8 mouse cellular contexts compared by ENCODE assay signal in the genomic region with DNA sequence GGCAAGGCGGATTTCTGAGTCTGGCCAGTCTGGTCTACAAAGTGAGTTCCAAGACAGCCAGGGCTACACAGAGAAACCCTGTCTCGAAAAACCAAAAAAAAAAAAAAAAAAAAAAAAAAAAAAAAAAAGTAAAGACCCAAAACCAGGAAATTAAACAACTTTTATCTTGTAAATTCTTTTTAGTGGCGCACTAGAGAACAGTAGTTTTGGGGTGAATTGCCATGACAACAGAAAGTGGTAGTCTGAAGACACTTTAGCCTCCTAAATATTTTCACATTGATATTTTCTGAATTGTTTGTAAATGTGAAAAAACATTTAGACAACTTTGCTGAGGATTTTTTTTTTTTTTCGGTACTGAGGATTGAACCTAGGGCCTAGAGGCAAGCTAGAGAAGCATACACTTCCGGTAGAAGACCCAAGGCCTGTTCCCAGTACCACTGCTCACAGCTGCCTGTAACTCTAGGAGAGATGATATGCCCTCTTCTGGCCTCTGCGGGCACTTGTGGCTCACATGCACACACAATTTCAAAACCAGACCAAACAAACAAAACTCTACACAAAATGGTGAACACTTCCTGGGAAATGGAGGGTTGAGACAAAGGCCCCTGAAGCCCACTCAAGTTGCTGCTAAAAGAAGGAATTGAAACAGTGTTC. TPM values are rescaled to one million over a fixed set of nuclear protein-coding genes. Genes with fewer than 3 reads are reported as not detected.
DNase-seq lines count a peak whose midpoint lies in the region; ATAC-seq and TF ChIP-seq lines count a peak whose summit lies in the region.

No protein-coding gene starts in this region.

- H3K27ac ChIP-seq in left cerebral cortex, adult 2 months = peak overlapping the region; percentile 88; the same call in 1 of the 2 replicates
- H3K27ac ChIP-seq in bone marrow, adult 2 months (ENCODE audit: control insufficient read depth, insufficient read depth, low read depth, low read length, poor library complexity) = peak overlapping the region; percentile 78
- H3K27ac ChIP-seq in hindbrain, embryonic 14.5 days = peak overlapping the region; percentile 78
- peak overlapping the region; percentile 82; the same call in 1 of the 2 replicates for H3K27ac ChIP-seq in midbrain, embryonic 16.5 days (ENCODE audit: low read length)

- H3K36me3 ChIP-seq in hindbrain, embryonic 14.5 days (replicated peaks; ENCODE audit: control insufficient read depth, insufficient read depth) = peaks cover 3% of the 10 kb centered on the region; the same call in 1 of the 2 replicates
- no peaks in the 10 kb centered on the region for H3K36me3 ChIP-seq in midbrain, embryonic 16.5 days (ENCODE audit: control insufficient read depth, insufficient read depth, low read length)

- H3K4me2 ChIP-seq in hindbrain, embryonic 14.5 days (replicated peaks) = peak overlapping the region; percentile 73
- H3K4me2 ChIP-seq in midbrain, embryonic 16.5 days (ENCODE audit: low read length) = peak overlapping the region; percentile 73

- peak overlapping the region; percentile 46; the same call in 1 of the 2 replicates for H3K9ac ChIP-seq in hindbrain, embryonic 14.5 days
- no peak overlapping the region for H3K9ac ChIP-seq in midbrain, embryonic 16.5 days (ENCODE audit: low read depth, low read length)

- H3K4me1 ChIP-seq in bone marrow, adult 2 months (ENCODE audit: control insufficient read depth, insufficient read depth, low read length) = peaks cover 2% of the 10 kb centered on the region
- H3K4me1 ChIP-seq in hindbrain, embryonic 14.5 days (replicated peaks; ENCODE audit: control insufficient read depth, insufficient read depth, low read length) = peaks cover 12% of the 10 kb centered on the region; the same call in 1 of the 2 replicates
- H3K4me1 ChIP-seq in midbrain, embryonic 16.5 days (ENCODE audit: control insufficient read depth, insufficient read depth, low read length) = peaks cover 12% of the 10 kb centered on the region

- TF ChIP-seq POLR2A in bone marrow, adult 2 months (IDR thresholded peaks at IDR 0.05; ENCODE audit: borderline replicate concordance, control insufficient read depth, low read depth, low read length) = no peak

- ATAC-seq in hindbrain, embryonic 14.5 days (ENCODE audit: low FRiP score) = no peak
- no peak for ATAC-seq in midbrain, embryonic 16.5 days

- H3K4me3 ChIP-seq in left cerebral cortex, adult 2 months = peak overlapping the region; percentile 42; the same call in 1 of the 2 replicates
- H3K4me3 ChIP-seq in bone marrow, adult 2 months (replicated peaks; ENCODE audit: control insufficient read depth, low read depth, low read length) = no peak overlapping the region
- H3K4me3 ChIP-seq in hindbrain, embryonic 14.5 days (replicated peaks; ENCODE audit: low read length) = peak overlapping the region; percentile 36
- H3K4me3 ChIP-seq in midbrain, embryonic 16.5 days (ENCODE audit: low read depth, low read length) = peak overlapping the region; percentile 44

- no peak; the same call in 1 of the 2 replicates for TF ChIP-seq CTCF in left cerebral cortex, adult 2 months (IDR thresholded peaks at IDR 0.05)
- no peak for TF ChIP-seq CTCF in bone marrow, adult 2 months (IDR thresholded peaks at IDR 0.05; ENCODE audit: control insufficient read depth, insufficient read depth, low read length)

- 78% methylated on average over 6 of the region's 6 CpGs for WGBS in bone marrow, adult 2 months
- 87% methylated on average over 6 of the region's 6 CpGs for WGBS in hindbrain, embryonic 14.5 days
- 83% methylated on average over 6 of the region's 6 CpGs for WGBS in midbrain, embryonic 16.5 days

- intact Hi-C loops in left cerebral cortex, adult 2 months (cut with DNase I) = no loop called here

- no peaks in the 10 kb centered on the region for H3K27me3 ChIP-seq in hindbrain, embryonic 14.5 days (ENCODE audit: control insufficient read depth, insufficient read depth, low read length)
- no peaks in the 10 kb centered on the region for H3K27me3 ChIP-seq in midbrain, embryonic 16.5 days (ENCODE audit: control insufficient read depth, insufficient read depth, low read depth, low read length)

- H3K9me3 ChIP-seq in hindbrain, embryonic 14.5 days (ENCODE audit: control insufficient read depth, low read length) = no peaks in the 10 kb centered on the region
- H3K9me3 ChIP-seq in midbrain, embryonic 16.5 days (replicated peaks; ENCODE audit: control insufficient read depth, low read length, poor library complexity, severe bottlenecking) = no peaks in the 10 kb centered on the region

- DNase-seq in left cerebral cortex, adult 2 months (ENCODE audit: extremely low spot score in 1 of 2, low spot score in 2 of 2) = no peak
- no peak for DNase-seq in left cerebral cortex, adult 18-20 months (ENCODE audit: low spot score in 2 of 2)
- no peak for DNase-seq in hindbrain, embryonic 14.5 days (ENCODE audit: low spot score)
- no peak for DNase-seq in left cerebral cortex, adult 8-10 months (ENCODE audit: low spot score in 2 of 2)
- no peak for DNase-seq in adrenal gland, postnatal 36 days
- no peak for DNase-seq in cerebellum, postnatal 14 days

RNA-seq across cellular contexts. Expression of a gene that starts 1.1 kb away (rescaled TPM):
- total RNA-seq in left cerebral cortex, adult 2 months (2021) = 100 to 1,000 TPM; 123 to 132 TPM
- total RNA-seq in left cerebral cortex, adult 18-20 months (2021) = 100 to 1,000 TPM; 131 to 136 TPM
- 26.4 and 35.4 TPM in 2 replicates for polyA plus RNA-seq in bone marrow, adult 2 months (2011; ENCODE audit: insufficient read depth, insufficient read length, low replicate concordance, missing spikeins)
- polyA plus RNA-seq in hindbrain, embryonic 14.5 days (2014; fragmentation: Nextera tagmentation; extraction: Ambion mirVana) = 95.6 and 109 TPM in 2 replicates
- 119 and 128 TPM in 2 replicates for polyA plus RNA-seq in midbrain, embryonic 16.5 days (2015; fragmentation: Nextera tagmentation; extraction: Ambion mirVana)
- total RNA-seq in left cerebral cortex, adult 8-10 months (2022) = 100 to 1,000 TPM; 131 to 143 (median 135) TPM
- 100 to 1,000 TPM; 111 to 125 TPM for total RNA-seq in adrenal gland, postnatal 36 days (2021)

RNA-seq across cellular contexts. Expression of a gene that starts 6.8 kb away (rescaled TPM):
- total RNA-seq in left cerebral cortex, adult 2 months (2021) = under 1 TPM; 0.36 to 0.75 TPM
- under 1 TPM; 0.54 to 0.88 TPM for total RNA-seq in left cerebral cortex, adult 18-20 months (2021)
- polyA plus RNA-seq in bone marrow, adult 2 months (2011; ENCODE audit: insufficient read depth, insufficient read length, low replicate concordance, missing spikeins) = 1.4 TPM in 1 of 2 replicates, not detected in the other
- polyA plus RNA-seq in hindbrain, embryonic 14.5 days (2014; fragmentation: Nextera tagmentation; extraction: Ambion mirVana) = 0.79 and 0.85 TPM in 2 replicates
- 0.37 and 0.77 TPM in 2 replicates for polyA plus RNA-seq in midbrain, embryonic 16.5 days (2015; fragmentation: Nextera tagmentation; extraction: Ambion mirVana)
- under 1 TPM; 0.40 to 0.98 (median 0.59) TPM for total RNA-seq in left cerebral cortex, adult 8-10 months (2022)
- 1 to 10 TPM in 1 of 2 experiments, under 1 TPM in 1; 0.82 to 1.4 TPM for total RNA-seq in adrenal gland, postnatal 36 days (2021)

RNA-seq across cellular contexts. Expression of a gene that starts 7.6 kb away (rescaled TPM):
- 1 to 10 TPM; 2.2 to 2.6 TPM for total RNA-seq in left cerebral cortex, adult 2 months (2021)
- 1 to 10 TPM; 1.4 to 2.6 TPM for total RNA-seq in left cerebral cortex, adult 18-20 months (2021)
- 60.6 and 62.9 TPM in 2 replicates for polyA plus RNA-seq in bone marrow, adult 2 months (2011; ENCODE audit: insufficient read depth, insufficient read length, low replicate concordance, missing spikeins)
- polyA plus RNA-seq in hindbrain, embryonic 14.5 days (2014; fragmentation: Nextera tagmentation; extraction: Ambion mirVana) = 17.1 and 21.0 TPM in 2 replicates
- 14.6 and 15.0 TPM in 2 replicates for polyA plus RNA-seq in midbrain, embryonic 16.5 days (2015; fragmentation: Nextera tagmentation; extraction: Ambion mirVana)
- 1 to 10 TPM; 2.5 to 5.9 (median 3.8) TPM for total RNA-seq in left cerebral cortex, adult 8-10 months (2022)
- 10 to 100 TPM; 17.4 to 19.7 TPM for total RNA-seq in adrenal gland, postnatal 36 days (2021)

RNA-seq across cellular contexts. Expression of a gene that starts 23.3 kb away (rescaled TPM):
- total RNA-seq in left cerebral cortex, adult 2 months (2021) = 10 to 100 TPM; 11.3 to 12.3 TPM
- total RNA-seq in left cerebral cortex, adult 18-20 months (2021) = 10 to 100 TPM; 12.2 to 12.4 TPM
- 10.8 and 11.6 TPM in 2 replicates for polyA plus RNA-seq in bone marrow, adult 2 months (2011; ENCODE audit: insufficient read depth, insufficient read length, low replicate concordance, missing spikeins)
- polyA plus RNA-seq in hindbrain, embryonic 14.5 days (2014; fragmentation: Nextera tagmentation; extraction: Ambion mirVana) = 11.5 and 12.7 TPM in 2 replicates
- 13.4 and 13.7 TPM in 2 replicates for polyA plus RNA-seq in midbrain, embryonic 16.5 days (2015; fragmentation: Nextera tagmentation; extraction: Ambion mirVana)
- total RNA-seq in left cerebral cortex, adult 8-10 months (2022) = 10 to 100 TPM; 12.7 to 14.6 (median 14.0) TPM
- 10 to 100 TPM; 24.1 to 24.3 TPM for total RNA-seq in adrenal gland, postnatal 36 days (2021)

RNA-seq across cellular contexts. Expression of a gene that starts 47.5 kb away (rescaled TPM):
- 1 to 10 TPM; 7.4 to 7.9 TPM for total RNA-seq in left cerebral cortex, adult 2 months (2021)
- total RNA-seq in left cerebral cortex, adult 18-20 months (2021) = 1 to 10 TPM; 8.2 to 8.5 TPM
- 19.2 and 41.7 TPM in 2 replicates for polyA plus RNA-seq in bone marrow, adult 2 months (2011; ENCODE audit: insufficient read depth, insufficient read length, low replicate concordance, missing spikeins)
- 6.9 and 7.7 TPM in 2 replicates for polyA plus RNA-seq in hindbrain, embryonic 14.5 days (2014; fragmentation: Nextera tagmentation; extraction: Ambion mirVana)
- 6.1 and 6.3 TPM in 2 replicates for polyA plus RNA-seq in midbrain, embryonic 16.5 days (2015; fragmentation: Nextera tagmentation; extraction: Ambion mirVana)
- total RNA-seq in left cerebral cortex, adult 8-10 months (2022) = 10 to 100 TPM in 1 of 4 experiments, 1 to 10 TPM in 3; 9.0 to 10.5 (median 9.6) TPM
- 10 to 100 TPM; 16.2 to 20.2 TPM for total RNA-seq in adrenal gland, postnatal 36 days (2021)
